Mouse (Mus musculus) left cerebral cortex, postnatal 25 days (tissue): ENCODE results near the gene Atxn2l. TPM values are rescaled to one million over a fixed set of nuclear protein-coding genes. Genes with fewer than 3 reads are reported as not detected.

Source experiments
- DNase-seq, 2 experiments: peaks; one replicate each; pipeline ENCODE4 v3.0.0; 2022; ENCODE audit warnings: low spot score in 2 of 2, mixed read lengths in 1 of 2
- intact Hi-C: fragments of 180-260 bp; cut with DNase I; formaldehyde crosslinking; loops from one replicate; pipeline ENCODE4 v1.15.1; 2025
- total RNA-seq, 2 experiments: library from RNA; stranded (reverse); gene quantifications; 2 replicates each; pipeline ENCODE4 v1.2.3; 2021

The Atxn2l gene
- total RNA-seq, 2 experiments from 2014 or later, result 114 TPM

DNA sequence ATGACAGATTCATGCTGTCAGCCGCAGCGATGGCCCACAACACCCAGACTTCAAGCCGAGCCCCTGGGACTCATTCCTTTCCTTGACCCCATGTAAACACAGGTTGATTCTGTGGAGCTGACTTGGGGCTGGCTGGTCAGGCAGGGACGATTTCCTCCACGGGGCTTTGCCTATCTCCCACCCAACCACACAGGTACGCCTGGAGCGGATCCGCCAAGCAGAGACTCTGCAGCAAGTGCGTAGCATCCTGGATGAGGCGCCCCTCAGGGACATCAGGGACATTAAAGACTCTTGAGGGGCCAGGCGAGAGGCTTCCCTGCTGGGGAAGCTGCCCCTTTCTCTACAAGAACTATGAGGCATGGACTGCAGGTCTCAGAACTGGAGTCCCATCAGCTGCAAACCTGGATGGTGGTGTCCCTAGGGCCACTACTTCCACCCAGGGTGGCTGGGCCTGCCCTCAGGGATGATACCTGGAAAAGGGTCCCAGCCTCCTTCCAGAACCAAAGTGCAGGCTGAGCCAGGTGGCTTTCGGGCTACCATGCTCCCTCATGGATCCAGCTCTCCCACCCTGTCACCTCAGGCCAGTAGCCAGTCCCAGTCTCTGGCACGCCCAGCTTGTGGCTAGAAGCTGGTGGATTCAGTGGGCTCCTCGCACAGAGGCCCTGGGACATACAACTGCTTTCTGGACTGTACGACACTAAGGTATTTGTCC lies 58.0 kb downstream of the Atxn2l start:
- intact Hi-C loops, result no loop called here
- no peak for DNase-seq

DNA sequence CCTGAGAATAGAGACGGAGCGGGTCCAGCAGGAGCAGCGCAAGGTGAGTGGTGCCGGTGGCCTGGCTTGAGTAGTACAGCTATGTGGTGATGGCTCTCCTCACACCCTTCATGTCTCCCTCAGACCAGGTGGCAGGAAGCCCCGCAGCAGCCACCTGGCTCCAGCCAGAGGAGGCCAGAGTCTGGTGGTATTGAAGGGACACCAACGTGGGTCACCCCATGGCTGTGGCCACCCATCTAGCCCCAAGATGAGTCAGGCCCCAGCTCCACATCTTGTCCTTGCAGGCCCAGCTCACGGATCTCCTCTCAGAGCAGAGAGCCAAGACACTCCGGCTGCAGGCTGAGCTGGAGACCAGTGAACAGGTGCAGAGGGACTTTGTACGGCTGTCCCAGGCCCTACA lies 58.7 kb downstream of the Atxn2l start:
- DNase-seq, result no peak
- intact Hi-C loops, result no loop called here

DNA sequence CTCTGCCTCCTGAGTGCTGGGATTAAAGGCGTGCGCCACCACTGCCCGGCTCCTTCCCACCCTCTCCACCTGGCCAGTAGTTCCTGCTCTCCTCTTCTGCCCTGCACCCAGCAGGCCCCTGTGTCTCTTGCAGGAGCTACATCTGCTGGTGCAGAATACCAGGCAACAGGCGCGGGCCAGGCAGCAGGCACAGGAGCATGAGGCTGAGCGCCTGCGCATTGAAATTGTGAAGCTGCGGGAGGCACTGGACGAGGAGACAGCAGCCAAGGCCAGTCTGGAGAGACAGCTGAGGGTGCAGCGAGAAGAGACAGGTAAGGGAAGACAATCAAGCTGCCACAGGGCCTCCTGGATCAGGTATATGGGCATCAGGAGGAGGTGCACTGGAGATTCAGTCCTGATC lies 59.2 kb downstream of the Atxn2l start:
- DNase-seq, result no peak
- intact Hi-C loops, result no loop called here

Other genes starting within 250 kb of the Atxn2l start
- gene Sbk1, start 230.8 kb downstream of the Atxn2l start, total RNA-seq, result 10 to 100 TPM; 75.6 to 82.4 TPM
- under 1 TPM; 0.64 to 0.76 TPM for gene Lat, start 133.9 kb downstream of the Atxn2l start, total RNA-seq
- 10 to 100 TPM; 87.9 to 97.7 TPM for gene Spns1, start 126.0 kb downstream of the Atxn2l start, total RNA-seq
- 1 to 10 TPM; 5.4 to 6.5 TPM for gene Nfatc2ip, start 106.7 kb downstream of the Atxn2l start, total RNA-seq
- not detected for gene Cd19, start 88.5 kb downstream of the Atxn2l start, total RNA-seq
- 10 to 100 TPM; 10.8 to 14.4 TPM for gene Rabep2, start 74.7 kb downstream of the Atxn2l start, total RNA-seq
- gene Atp2a1, start 40.3 kb downstream of the Atxn2l start, total RNA-seq, result under 1 TPM; 0.32 to 0.39 TPM
- gene Sh2b1, start 28.0 kb downstream of the Atxn2l start, total RNA-seq, result 10 to 100 TPM; 74.1 to 78.9 TPM
- 10 to 100 TPM; 76.3 to 92.6 TPM for gene Tufm, start 16.1 kb downstream of the Atxn2l start, total RNA-seq
- 100 to 1,000 TPM; 176 to 188 TPM for gene Eif3c, start 63.0 kb upstream of the Atxn2l start, total RNA-seq
- under 1 TPM; 0.39 to 0.53 TPM for gene Apobr, start 81.5 kb upstream of the Atxn2l start, total RNA-seq
- 10 to 100 TPM; 21.3 to 35.1 TPM for gene Cln3, start 82.4 kb upstream of the Atxn2l start, total RNA-seq
- gene Il27, start 91.5 kb upstream of the Atxn2l start, total RNA-seq, result not detected
- gene Nupr1, start 127.4 kb upstream of the Atxn2l start, total RNA-seq, result 10 to 100 TPM; 15.7 to 22.1 TPM
- 10 to 100 TPM; 31.1 to 35.4 TPM for gene Sgf29, start 145.9 kb upstream of the Atxn2l start, total RNA-seq
- 10 to 100 TPM; 11.7 to 19.3 TPM for gene Sult1a1, start 173.0 kb upstream of the Atxn2l start, total RNA-seq
- gene Bola2, start 192.0 kb upstream of the Atxn2l start, total RNA-seq, result 100 to 1,000 TPM in 1 of 2 experiments, 10 to 100 TPM in 1; 92.0 to 102 TPM
- gene Slx1b, start 192.3 kb upstream of the Atxn2l start, total RNA-seq, result 10 to 100 TPM; 14.4 to 17.0 TPM
- 100 to 1,000 TPM; 163 to 167 TPM for gene Coro1a, start 204.3 kb upstream of the Atxn2l start, total RNA-seq